Mouse (Mus musculus): ENCODE data around the gene Wfdc6a.

Gene Wfdc6a

DNA sequence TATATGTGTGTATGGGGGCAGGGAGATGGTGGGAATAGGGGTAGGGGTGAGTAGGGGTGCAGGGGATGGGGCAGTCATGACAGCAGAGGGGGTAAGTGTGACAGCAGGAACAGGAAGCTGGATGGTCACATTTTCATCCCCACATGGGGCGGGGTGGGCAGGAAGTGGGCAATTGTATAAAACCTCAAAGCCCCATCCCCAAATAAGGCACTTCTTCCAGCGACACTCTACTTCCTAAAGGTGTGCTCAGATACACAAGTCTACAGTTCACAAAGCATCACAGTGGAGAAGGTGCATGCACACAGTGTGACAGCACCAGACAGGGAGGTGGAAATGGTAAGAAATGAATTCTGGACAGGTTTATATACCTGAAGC, 34.4 kb downstream of the Wfdc6a start:
- no peak for DNase-seq (ENCODE audit: low spot score in 2 of 2)

DNA sequence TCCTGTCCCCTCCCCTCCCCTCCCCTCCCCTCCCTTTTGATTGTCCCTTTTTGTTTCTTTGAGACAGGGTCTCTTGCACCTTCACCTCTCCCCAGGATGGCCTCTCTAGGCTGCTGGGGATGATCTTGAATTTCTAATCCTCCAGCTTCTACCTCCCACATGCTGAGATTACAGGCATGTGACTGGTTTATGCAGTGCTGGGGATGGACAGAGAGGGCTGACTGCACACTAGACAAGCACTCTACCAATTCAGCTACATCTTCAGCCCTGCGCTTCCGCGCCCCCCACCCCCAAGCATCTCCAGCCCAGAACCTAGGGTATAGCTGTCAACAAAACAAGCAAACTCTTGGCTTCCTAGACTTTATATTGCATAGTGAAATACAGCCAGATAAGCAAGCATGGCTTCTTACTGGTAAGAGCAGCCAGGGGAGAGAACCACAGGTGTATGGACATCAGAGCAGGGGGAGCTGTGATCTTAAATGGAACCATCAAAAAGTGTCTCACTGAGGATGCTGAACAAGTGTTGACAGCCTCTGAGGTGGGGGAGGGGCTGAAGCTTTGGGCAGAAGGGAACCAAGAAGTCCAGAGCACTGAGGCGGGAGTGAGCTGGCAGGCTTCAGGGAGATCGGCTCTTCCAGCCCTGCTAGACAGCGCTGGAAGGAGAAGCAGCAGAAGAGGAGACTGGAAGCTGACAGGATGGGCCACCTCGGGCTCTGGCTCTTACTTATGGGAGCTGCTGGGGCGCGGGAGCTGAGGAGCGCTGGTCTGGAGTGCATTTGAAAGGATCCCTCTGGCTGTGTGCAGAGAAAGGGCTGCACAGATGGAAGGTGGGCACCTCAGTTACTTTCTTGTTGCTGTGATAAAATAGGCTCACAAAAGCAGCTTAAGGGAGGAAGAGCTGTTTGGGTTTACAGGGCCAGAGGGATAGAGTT, 35.0 kb downstream of the Wfdc6a start:
- DNase-seq (ENCODE audit: low spot score in 2 of 2), result peak in 1 of 2 experiments; percentile 66

DNA sequence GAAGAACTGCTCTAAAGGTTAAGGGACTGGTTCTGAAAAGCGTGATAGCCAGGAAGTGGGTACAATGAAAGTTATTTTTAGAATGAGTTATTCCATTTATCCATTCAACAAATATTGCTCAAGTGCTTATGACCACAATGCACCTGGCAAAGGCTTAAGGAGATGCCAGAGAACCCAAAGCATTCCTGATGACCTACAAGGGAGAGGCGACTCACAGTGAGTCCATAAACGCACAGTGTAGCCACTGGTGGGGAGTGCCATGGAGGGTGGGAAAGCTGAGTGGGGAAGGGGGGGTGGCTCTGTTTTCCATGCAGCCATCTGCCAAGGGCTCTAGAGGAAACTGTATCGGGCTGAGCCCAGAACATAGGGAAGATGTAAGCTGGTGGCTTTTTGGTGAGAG, 35.9 kb downstream of the Wfdc6a start:
- no peak for DNase-seq (ENCODE audit: low spot score in 2 of 2)

DNA sequence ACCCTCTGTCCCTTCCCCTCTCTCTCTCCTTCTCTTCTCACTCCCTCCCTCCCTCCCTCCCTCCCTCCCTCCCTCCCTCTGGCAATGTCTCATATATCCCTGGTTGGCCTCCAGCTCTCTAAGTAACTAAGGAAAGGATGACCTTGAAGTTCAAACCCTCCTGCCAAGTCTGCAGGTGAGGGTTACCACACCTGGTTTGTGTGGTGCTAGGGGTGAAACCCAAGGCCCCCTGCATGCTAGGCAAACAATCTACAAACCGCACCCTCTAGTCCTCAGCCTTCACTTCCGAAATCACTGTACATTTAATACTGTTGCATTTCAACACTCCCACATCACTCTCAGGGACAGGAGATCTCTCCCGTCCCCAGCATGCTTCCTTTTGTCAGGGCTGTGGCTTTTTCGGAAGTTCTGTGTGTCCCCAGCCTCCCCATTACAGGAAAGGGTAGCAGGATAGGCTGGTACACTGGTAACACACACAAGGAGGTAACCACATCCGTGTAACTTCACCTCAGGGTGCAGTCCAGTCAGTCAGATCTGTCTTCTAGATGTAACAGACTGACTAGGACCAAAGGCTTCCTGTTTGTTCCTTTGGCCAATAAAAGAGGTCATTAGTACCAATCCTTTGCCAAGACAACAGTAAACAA, 40.7 kb downstream of the Wfdc6a start:
- no peak for DNase-seq (ENCODE audit: low spot score in 2 of 2)

DNA sequence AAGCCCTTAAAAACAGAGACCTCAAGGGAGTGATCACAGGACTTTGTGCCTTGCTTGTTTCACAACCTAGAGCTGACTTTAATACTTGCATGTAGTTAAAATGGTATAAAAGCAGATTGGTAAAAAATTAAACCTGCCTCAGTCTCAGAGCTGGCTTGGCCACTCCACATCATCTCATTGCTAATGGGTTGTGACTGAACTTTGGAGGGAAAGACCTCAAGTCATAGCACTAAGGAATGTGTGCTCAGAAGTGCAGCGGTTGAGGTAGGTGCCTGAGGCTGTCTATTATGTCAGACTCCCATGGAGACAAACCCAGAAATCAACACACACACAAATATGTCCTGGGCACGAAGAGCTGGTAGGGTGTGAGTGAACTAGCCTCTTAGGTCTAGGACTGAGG, 41.5 kb downstream of the Wfdc6a start:
- DNase-seq (ENCODE audit: low spot score in 2 of 2), result no peak

DNA sequence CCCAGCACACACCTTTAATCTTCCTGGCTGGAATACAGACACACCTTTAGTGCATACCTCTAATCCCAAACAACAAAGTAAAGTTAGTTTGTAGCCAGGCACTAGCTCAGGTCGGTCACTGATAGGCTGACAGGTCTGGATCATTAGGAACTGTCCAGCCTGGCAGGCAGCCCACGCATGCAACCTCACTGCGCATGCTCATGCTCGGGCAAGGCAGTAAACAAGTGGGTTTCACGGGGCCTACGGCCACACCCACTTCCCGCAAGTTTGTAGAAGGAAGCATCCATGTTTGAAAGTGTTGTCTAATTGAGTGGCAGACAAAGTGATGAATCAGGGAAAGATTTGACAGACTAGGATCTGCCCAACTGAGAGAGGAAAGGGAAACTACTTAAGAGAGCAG, 42.6 kb downstream of the Wfdc6a start:
- no peak for DNase-seq (ENCODE audit: low spot score in 2 of 2)

DNA sequence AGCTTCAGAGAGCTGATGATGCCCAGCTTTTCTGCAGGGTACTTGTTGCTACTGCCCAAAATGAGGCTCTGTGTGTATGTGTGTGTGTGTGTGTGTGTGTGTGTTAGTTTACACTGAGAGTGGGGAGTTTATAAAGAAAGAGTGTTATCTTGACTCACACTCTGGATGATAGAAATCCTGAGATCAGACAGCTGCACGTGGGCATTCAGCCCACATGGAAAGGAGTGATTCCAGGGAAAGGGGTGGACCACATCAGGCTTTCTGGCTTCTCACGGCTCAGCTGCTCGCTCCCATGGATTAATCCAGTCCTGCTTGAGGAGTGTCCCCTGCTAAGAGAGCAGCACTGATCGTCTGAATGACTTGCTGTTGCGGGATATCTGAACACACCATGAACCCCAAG, 43.1 kb downstream of the Wfdc6a start:
- DNase-seq (ENCODE audit: low spot score in 2 of 2), result peak; percentile 68 to 85

DNA sequence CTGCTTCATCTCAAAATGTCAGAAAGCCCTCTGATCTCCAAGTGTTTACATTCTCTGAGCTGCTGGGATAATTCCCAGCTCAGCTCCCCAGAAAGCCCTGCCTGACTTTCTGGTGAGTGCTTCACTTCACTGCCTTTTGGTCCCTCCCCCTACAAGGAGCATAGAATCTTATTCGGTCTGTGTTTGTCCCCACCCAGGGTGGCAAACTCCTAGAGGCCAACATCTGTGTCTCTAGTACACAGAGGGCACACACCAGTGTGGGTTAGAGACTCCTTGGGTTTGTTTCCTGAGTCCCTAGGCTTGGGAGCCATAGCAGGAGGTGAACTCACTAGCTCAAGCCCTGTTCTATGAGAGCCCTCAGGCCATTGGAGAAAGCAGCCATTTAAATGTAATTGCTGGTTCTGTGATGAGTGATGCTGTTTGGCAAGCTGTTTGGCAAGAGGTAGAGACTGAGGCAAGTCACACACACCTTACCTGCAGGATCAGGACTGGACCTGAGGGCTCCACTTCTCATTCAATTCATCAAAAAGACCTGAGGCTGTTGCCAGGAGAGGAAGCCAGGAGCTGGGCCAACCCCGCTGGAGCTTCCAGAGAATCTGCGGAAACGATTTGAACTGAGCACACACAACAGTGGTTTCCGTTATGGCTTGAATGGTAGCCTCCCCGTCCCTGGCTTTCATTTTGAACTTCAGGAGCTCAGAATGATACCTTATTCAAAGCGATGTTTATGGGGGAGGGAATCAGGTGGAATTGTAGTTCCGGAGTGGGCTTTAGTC, 44.4 kb downstream of the Wfdc6a start:
- DNase-seq (ENCODE audit: low spot score in 2 of 2), result no peak

DNA sequence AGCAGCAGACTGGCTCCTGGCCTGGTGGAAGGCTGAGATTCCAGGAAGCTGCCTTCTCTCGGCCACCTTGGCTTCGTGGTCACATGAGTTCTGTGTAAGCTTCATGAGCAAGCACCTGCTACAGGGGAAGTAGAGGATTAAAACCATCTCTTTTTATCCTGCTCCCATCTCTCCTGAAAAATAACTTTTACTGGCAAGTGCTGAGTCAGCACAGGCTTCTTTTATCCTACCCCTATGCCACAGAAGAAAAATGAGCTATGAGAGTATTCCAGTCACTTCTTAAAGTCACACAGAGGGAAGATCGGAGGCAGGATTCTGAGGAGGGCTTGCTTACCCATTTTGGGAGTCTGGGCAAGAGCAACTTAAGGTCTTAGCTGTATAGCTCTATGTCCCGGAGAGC, 48.2 kb downstream of the Wfdc6a start:
- no peak for DNase-seq (ENCODE audit: low spot score in 2 of 2)

DNA sequence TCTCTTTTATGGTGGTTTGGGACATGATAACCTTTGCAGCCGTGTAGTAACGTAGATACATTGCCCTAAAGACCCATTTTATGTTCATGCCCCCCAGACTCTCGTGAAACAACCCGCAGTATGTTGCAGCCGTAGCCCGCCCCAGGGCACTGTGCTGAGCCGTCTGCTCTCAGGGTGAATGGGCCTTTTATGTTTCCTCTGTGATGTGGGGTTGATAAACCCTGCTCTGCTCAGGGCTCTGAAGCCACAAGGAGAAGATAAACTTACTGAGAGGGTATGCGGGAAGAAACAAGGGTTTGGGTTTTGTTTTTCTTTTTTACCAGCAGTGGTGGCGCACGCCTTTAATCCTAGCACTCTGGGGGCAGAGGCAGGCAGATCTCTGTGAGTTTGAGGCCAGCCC, 50.9 kb downstream of the Wfdc6a start:
- no peak for DNase-seq (ENCODE audit: low spot score in 2 of 2)

DNA sequence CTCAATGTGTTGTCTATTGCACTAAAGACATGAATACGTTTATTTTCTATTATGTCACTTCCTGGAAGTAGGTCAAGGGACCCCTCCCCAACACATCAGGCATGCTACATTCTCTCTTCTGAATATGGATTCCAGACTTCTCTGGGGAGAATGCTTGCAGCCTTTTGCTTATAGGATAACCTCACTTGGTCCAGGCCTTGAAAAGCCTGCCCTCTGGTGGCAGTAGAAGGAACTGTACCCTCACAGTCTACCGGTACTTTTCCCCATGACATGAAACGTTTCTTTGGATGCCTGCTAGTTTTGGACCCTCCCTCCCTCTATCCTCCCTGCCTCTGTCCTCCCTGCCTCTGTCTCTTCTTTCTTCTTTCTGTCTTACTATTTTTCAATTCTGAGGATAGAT, 54.1 kb downstream of the Wfdc6a start:
- peak; percentile 76 to 84 for DNase-seq (ENCODE audit: low spot score in 2 of 2)
